Mouse (Mus musculus) kidney, postnatal 10 days (tissue): Measurements from ENCODE around the gene Ppil4.
A peak's percentile ranks its signal among the peaks of the same experiment; 100 is the strongest.

Experiments
- DNase-seq: peaks from one replicate; pipeline ENCODE4 v3.0.0; 2021; ENCODE audit warnings: mixed read lengths

Ppil4 gene

DNA sequence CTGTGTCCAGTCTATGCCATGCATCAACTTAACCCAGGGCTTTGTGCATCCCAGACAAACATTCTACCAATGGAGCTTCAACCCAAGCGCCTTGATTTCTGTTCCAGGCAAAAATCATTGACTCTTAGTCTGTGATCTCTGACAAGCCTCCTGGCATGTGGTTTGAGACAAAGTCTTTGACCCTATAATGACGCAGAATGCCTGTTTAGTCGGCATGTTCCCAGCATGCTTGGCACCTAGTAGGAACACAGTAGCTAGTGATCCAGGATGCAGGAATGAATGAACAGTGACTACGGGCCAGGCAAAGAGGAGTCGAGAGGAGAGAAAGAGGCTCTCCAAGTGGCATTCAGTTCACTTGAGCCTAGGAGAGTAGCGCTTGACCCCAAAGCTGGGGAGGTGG lies 70.7 kb downstream of the Ppil4 start:
- DNase-seq, result no peak

DNA sequence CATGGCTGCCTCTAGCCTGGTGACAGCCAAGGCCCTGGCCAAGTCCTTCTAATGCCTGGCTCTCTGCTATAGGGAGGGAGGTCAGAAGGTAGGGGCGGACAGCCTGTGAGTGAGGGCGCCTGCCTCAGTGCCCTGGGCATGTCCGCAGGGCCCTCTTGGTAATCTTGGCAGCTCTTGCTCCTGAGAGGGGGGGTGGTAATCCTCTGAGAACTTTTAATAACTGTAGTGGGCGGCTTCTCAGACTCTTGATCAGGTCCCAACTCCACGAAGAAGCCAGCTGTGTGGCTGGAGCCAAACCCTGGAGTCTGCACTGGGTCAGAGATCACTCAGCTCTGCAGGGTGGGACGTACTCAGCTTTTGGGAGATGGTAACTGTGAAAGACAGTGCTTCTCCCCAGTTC lies 71.5 kb downstream of the Ppil4 start:
- no peak for DNase-seq

DNA sequence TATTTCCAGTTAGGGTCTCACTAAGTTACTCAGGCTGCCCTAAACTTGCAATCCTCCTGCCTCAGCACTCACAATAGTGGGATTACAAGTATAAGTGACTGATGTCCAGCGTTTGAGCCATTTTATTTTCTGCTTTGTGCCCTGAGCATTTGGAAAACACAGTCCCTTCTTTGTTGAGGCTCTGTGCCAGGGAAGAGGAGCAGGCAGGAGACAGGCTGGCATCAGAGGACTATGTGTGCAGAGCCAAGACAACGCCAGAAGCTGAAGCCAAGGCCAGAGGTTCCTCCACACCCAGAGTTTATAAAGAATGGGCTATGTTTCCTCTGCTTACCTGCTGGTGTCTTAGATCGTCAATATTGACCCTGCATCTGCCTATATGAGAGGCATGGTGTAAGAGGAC lies 72.1 kb downstream of the Ppil4 start:
- DNase-seq, result no peak

DNA sequence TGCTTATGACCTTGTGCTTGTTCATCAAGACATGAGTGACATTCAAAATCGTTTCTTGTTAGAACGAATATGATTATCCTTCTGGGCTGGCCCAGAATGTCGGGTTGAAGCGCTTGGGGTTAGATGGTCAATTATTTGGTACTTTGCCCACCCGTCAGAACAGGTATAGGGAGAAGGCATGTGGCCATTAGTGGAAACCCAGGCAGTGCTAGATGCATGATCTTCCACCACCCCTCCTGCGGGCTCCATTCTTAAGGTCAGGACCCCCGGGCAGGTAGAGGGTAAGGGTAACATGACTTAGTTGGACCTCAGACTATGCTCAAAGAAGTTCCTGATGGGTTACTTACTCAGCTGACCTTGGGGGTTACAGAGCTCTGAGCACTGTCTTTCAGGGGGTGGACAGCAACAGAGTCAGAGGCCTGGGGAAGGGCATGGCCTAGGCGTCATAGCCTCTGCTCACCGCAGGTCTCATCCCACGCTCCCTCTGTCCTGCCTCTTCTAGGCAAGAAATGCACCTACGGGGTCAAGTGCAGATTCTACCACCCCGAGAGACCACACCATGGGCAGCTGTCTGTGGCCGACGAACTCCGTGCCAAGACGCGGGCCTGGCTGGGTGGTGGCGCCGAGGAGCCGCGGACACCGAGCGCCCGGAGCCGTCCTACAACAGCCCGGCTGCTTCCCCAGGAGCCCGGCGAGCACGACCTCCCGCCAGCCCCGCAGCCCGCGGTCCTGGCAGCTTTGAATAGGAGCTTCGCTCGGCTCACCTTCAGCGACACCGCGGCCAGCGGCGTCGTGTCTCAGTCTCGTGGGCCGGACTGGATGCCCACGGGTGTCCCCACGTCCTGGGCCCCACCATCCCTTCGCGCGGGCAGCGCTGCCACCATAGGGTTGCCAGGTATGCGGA lies 74.3 kb downstream of the Ppil4 start:
- peak; percentile 60 for DNase-seq

DNA sequence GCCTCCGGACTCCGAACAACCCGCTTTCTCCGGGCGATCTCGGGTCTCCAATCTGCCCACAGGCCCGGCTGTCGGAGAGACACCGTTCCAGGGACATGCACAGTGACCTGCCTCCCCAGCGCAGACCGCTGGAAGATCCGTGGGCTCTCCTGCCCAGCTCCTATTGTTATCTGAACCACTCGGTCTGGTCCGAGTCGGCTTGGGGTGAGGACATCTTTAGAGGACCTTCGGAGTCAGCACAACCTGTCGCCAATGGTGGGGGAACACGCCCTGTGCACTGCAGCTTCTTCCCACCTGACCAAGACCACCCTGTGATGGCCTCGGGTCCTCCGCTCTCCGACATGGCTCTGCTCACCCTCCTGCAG lies 75.0 kb downstream of the Ppil4 start:
- no peak for DNase-seq

DNA sequence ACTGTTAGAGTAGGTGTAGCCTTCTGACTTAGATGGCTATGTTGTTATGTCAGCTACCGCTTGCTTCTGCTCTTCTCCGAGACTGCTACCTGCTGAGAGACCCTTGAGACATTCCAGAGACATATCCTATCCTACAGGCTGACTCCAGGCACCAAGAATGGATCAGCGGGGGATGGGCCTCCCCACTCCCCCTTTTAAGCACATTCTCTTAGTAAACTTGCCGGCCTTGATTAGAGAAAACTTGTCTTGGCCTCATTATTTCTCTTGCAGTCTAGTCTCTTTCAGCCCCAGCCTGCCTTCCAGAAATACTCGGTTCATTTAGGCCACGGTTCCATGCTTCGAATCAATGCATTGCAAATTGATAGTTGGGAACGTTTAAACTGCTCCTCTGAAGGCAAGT lies 77.1 kb downstream of the Ppil4 start:
- no peak for DNase-seq

DNA sequence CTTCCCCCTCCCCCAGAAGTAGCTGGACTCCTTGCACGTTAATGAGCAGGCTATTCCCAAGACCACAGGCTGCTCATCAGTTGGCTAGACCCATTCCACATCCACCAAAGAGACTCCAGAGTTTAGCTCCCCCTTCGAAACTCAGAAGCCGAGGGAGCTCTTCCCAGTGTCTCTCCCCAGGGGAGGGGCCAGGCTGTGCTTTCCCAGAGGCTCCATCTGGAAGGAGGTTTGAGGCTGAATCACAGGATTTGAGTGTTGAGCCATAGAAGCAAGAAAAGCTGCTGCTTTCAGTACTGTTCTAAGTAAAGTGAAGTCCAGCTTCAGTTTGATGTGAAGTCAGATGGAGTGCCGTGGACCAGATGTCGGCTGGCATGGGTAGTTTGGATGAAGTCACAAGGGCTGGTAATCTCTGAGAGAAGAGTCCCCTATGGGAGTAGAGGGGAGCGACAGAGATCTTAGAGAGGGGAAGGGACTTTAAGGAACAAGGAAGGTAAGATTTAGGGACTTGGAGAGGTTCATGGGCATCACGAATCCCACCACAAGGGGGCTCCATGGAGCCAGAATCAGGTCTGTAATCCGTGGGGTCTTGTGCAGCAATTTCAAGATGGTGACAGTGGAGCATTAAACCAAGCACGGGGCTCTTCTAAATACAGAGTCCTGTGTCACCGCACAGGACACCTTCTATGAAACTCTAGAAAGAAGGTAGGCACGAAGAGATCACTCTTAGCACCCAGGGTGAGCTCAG lies 78.1 kb downstream of the Ppil4 start:
- DNase-seq, result peak; percentile 37

DNA sequence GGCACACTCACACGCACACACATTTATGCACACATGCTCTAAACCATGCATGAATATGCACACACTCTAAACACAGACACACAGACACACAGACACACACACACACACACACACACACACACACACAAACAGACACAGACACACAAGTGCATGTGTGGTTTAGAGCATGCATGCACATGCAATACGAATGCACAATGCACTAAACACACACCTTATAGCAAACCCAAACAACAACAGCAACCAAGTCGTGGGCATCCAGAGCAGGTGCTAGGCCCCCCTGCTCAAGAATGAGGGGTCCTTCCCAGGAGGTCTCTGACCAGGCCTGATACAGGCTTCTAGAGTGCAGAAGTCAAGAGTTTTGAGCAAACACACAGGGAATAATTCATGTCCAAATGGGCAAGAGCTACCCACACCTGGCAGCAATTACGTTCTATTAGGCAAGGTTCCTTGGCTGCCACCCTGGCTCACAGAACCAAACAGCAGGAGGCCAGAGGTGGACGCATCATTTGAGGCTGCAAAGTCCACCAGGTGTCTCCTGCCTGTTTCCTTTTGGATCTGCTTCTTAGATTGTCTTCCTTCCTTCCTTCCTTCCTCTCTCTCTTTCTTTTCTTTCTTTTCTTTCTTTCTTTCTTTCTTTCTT lies 78.8 kb downstream of the Ppil4 start:
- no peak for DNase-seq
